Mouse (Mus musculus): ENCODE results near the gene Itga3. TPM values are rescaled to one million over a fixed set of nuclear protein-coding genes. Genes with fewer than 3 reads are reported as not detected.
A peak's percentile ranks its signal among the peaks of the same experiment; 100 is the strongest.

Gene Itga3
- polyA plus RNA-seq, 1 experiment: 51.1 TPM

DNA sequence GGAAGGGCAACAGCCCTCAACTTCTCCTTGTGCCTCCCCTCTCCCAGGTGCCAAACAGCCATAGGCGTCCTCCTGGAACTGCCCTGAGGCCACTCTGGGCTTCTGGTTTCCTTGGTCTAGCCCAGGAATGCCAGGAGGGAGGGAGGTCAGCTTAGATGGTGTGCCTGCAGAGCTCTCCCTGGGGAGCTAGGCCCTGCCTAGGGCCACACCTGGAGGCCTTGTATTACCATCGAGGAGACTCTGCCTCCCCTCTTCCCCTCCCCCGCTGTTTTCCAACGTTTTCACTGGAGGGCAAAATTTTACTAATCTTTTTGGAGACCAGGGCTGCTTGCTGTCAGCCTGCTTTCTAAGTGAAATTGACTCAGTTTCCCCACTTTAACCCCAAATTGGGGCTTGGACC is 70.6 kb downstream of the Itga3 start:
- H3K27me3 ChIP-seq (ENCODE audit: control insufficient read depth, insufficient read depth, insufficient read length): no peaks in the 10 kb centered on the region
- H3K36me3 ChIP-seq (ENCODE audit: control insufficient read depth, insufficient read depth): peaks cover 36% of the 10 kb centered on the region
- H3K79me3 ChIP-seq (ENCODE audit: low read depth): peaks cover 2% of the 10 kb centered on the region
- H3K4me3 ChIP-seq (ENCODE audit: insufficient read depth, poor library complexity, severe bottlenecking): no peak overlapping the region
- H3K79me2 ChIP-seq (ENCODE audit: control insufficient read depth, insufficient read depth): peaks cover 9% of the 10 kb centered on the region
- TF ChIP-seq MYOD1 (IDR thresholded peaks at IDR 0.05; ENCODE audit: control insufficient read depth, insufficient read length, low read depth): no peak
- no peak for TF ChIP-seq USF1 (IDR thresholded peaks at IDR 0.05; ENCODE audit: low read depth)
- TF ChIP-seq FOSL1 (IDR thresholded peaks at IDR 0.05; ENCODE audit: insufficient read depth, low read length, poor library complexity, severe bottlenecking): no peak
- TF ChIP-seq MYOG (IDR thresholded peaks at IDR 0.05; ENCODE audit: control insufficient read depth, extremely low read depth, insufficient read length): no peak
- no peak for TF ChIP-seq MAX (IDR thresholded peaks at IDR 0.05)
- TF ChIP-seq CEBPB (IDR thresholded peaks at IDR 0.05; ENCODE audit: low read depth): no peak
- TF ChIP-seq CTCF (IDR thresholded peaks at IDR 0.05; ENCODE audit: control insufficient read depth, insufficient read depth, insufficient read length): no peak
- H3ac ChIP-seq (ENCODE audit: control insufficient read depth, insufficient read length, low read depth): no peak overlapping the region

- Histone ChIP-seq H3K79me2 (ENCODE audit: control insufficient read depth, insufficient read depth) (no peaks in the 10 kb centered on the region), H3K4me3 (ENCODE audit: insufficient read depth, poor library complexity, severe bottlenecking) (no peak overlapping the region), H3K27me3 (ENCODE audit: control insufficient read depth, insufficient read depth, insufficient read length) (no peaks in the 10 kb centered on the region), H3ac (ENCODE audit: control insufficient read depth, insufficient read length, low read depth) (peak overlapping the region; percentile 10), H3K79me3 (ENCODE audit: low read depth) (no peaks in the 10 kb centered on the region), H3K36me3 (ENCODE audit: control insufficient read depth, insufficient read depth) (peaks cover 41% of the 10 kb centered on the region)
- TF ChIP-seq FOSL1 (IDR thresholded peaks at IDR 0.05; ENCODE audit: insufficient read depth, low read length, poor library complexity, severe bottlenecking): no peak
Observed at GRCm38 (mm10) chr11:95004937-95005198, 71.7 kb downstream of the Itga3 start.

GRCm38 (mm10) chr11:95004136-95004936 is 72.3 kb downstream of the Itga3 start:
- Histone ChIP-seq H3K79me3 (ENCODE audit: low read depth) (no peaks in the 10 kb centered on the region), H3K36me3 (ENCODE audit: control insufficient read depth, insufficient read depth) (peaks cover 41% of the 10 kb centered on the region), H3ac (ENCODE audit: control insufficient read depth, insufficient read length, low read depth) (peak overlapping the region; percentile 10), H3K27me3 (ENCODE audit: control insufficient read depth, insufficient read depth, insufficient read length) (no peaks in the 10 kb centered on the region), H3K4me3 (ENCODE audit: insufficient read depth, poor library complexity, severe bottlenecking) (no peak overlapping the region), H3K79me2 (ENCODE audit: control insufficient read depth, insufficient read depth) (no peaks in the 10 kb centered on the region)
- TF ChIP-seq FOSL1 (IDR thresholded peaks at IDR 0.05; ENCODE audit: insufficient read depth, low read length, poor library complexity, severe bottlenecking) (peak; percentile 25), USF1 (IDR thresholded peaks at IDR 0.05; ENCODE audit: low read depth) (no peak)

GRCm38 (mm10) chr11:95002705-95003104 is 73.9 kb downstream of the Itga3 start:
- H3K36me3 ChIP-seq (ENCODE audit: control insufficient read depth, insufficient read depth): peaks cover 53% of the 10 kb centered on the region
- no peaks in the 10 kb centered on the region for H3K27me3 ChIP-seq (ENCODE audit: control insufficient read depth, insufficient read depth, insufficient read length)
- H3ac ChIP-seq (ENCODE audit: control insufficient read depth, insufficient read length, low read depth): no peak overlapping the region
- no peak overlapping the region for H3K4me3 ChIP-seq (ENCODE audit: insufficient read depth, poor library complexity, severe bottlenecking)
- H3K79me3 ChIP-seq (ENCODE audit: low read depth): no peaks in the 10 kb centered on the region
- no peaks in the 10 kb centered on the region for H3K79me2 ChIP-seq (ENCODE audit: control insufficient read depth, insufficient read depth)
- TF ChIP-seq CTCF (IDR thresholded peaks at IDR 0.05; ENCODE audit: control insufficient read depth, insufficient read depth, insufficient read length): no peak
- no peak for TF ChIP-seq MAX (IDR thresholded peaks at IDR 0.05)
- TF ChIP-seq USF1 (IDR thresholded peaks at IDR 0.05; ENCODE audit: low read depth): no peak
- TF ChIP-seq MYOD1 (IDR thresholded peaks at IDR 0.05; ENCODE audit: control insufficient read depth, insufficient read length, low read depth): no peak
- TF ChIP-seq MYOG (IDR thresholded peaks at IDR 0.05; ENCODE audit: control insufficient read depth, extremely low read depth, insufficient read length): no peak
- no peak for TF ChIP-seq CEBPB (IDR thresholded peaks at IDR 0.05; ENCODE audit: low read depth)
- no peak for TF ChIP-seq FOSL1 (IDR thresholded peaks at IDR 0.05; ENCODE audit: insufficient read depth, low read length, poor library complexity, severe bottlenecking)

DNA sequence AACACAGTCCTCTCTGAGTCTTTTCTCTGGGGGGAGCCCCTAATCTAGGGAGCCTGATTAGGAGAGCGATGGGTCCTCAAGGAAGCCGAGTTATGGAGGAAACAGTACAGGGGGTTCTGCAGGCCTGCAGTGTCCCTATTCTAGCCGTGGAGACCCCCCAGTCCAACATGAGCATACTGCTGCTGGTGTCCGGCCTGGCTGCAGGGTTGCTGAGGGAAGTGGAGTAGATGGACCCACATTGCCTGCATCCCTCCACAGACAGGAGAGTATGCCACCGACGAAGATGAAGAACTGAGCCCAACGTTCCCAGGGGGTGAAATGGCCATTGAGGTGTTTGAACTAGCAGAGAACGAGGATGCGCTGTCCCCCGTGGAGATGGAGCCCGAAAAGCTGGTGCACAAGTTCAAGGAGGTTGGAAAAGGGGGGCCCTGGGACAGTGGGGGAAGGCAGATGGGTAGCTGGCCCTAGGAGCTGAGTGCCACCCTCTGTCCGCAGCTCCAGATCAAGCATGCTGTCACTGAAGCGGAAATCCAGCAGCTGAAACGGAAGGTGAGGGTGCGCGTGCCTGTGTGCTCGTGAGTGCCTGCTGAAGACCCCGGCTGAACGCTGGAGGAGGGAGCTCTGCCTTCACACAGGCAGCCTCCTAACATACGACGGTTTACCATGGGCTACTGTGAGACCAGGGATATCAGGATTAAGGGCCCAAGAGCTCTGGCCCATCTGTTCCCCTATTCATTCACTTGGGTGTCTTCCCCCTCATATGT is 74.8 kb downstream of the Itga3 start:
- Histone ChIP-seq H3K4me3 (ENCODE audit: insufficient read depth, poor library complexity, severe bottlenecking) (no peak overlapping the region), H3K27me3 (ENCODE audit: control insufficient read depth, insufficient read depth, insufficient read length) (no peaks in the 10 kb centered on the region), H3K79me3 (ENCODE audit: low read depth) (no peaks in the 10 kb centered on the region), H3ac (ENCODE audit: control insufficient read depth, insufficient read length, low read depth) (no peak overlapping the region), H3K36me3 (ENCODE audit: control insufficient read depth, insufficient read depth) (peaks cover 56% of the 10 kb centered on the region), H3K79me2 (ENCODE audit: control insufficient read depth, insufficient read depth) (peaks cover 2% of the 10 kb centered on the region)
- TF ChIP-seq MYOG (IDR thresholded peaks at IDR 0.05; ENCODE audit: control insufficient read depth, extremely low read depth, insufficient read length) (no peak), CEBPB (IDR thresholded peaks at IDR 0.05; ENCODE audit: low read depth) (no peak), USF1 (IDR thresholded peaks at IDR 0.05; ENCODE audit: low read depth) (no peak), MYOD1 (IDR thresholded peaks at IDR 0.05; ENCODE audit: control insufficient read depth, insufficient read length, low read depth) (no peak), CTCF (IDR thresholded peaks at IDR 0.05; ENCODE audit: control insufficient read depth, insufficient read depth, insufficient read length) (no peak), FOSL1 (IDR thresholded peaks at IDR 0.05; ENCODE audit: insufficient read depth, low read length, poor library complexity, severe bottlenecking) (no peak), MAX (IDR thresholded peaks at IDR 0.05) (no peak)

DNA sequence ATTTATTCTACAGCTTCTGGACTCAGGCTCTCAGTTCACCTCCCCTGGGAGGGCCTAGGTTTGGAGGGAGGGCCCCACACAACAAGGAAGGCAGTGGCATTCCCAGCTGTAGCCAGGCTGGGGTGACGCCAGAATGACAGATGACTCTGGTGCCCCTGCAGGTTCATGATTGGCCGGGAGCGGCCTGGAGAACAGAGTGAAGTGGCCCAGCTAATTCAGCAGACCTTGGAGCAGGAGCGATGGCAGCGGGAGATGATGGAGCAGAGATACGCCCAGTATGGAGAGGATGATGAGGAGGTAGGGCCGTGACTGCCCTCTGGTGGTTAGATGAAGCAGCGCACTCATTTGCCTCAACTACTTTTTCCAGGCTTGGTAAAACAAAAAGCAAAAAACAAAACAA is 75.5 kb downstream of the Itga3 start:
- Histone ChIP-seq H3K79me3 (ENCODE audit: low read depth) (peaks cover 2% of the 10 kb centered on the region), H3K79me2 (ENCODE audit: control insufficient read depth, insufficient read depth) (peaks cover 9% of the 10 kb centered on the region), H3K27me3 (ENCODE audit: control insufficient read depth, insufficient read depth, insufficient read length) (no peaks in the 10 kb centered on the region), H3K4me3 (ENCODE audit: insufficient read depth, poor library complexity, severe bottlenecking) (no peak overlapping the region), H3ac (ENCODE audit: control insufficient read depth, insufficient read length, low read depth) (no peak overlapping the region), H3K36me3 (ENCODE audit: control insufficient read depth, insufficient read depth) (peaks cover 62% of the 10 kb centered on the region)
- no peak for TF ChIP-seq CEBPB (IDR thresholded peaks at IDR 0.05; ENCODE audit: low read depth)
- no peak for TF ChIP-seq USF1 (IDR thresholded peaks at IDR 0.05; ENCODE audit: low read depth)
- peak; percentile 50 for TF ChIP-seq CTCF (IDR thresholded peaks at IDR 0.05; ENCODE audit: control insufficient read depth, insufficient read depth, insufficient read length)
